Mouse (Mus musculus) subcutaneous adipose tissue, adult 2 months (tissue): ENCODE results near the gene Mapk9. TPM values are rescaled to one million over a fixed set of nuclear protein-coding genes. Genes with fewer than 3 reads are reported as not detected.

ENCODE experiments used
- polyA plus RNA-seq: library from polyadenylated mRNA; depleted of rRNA; stranded (reverse); fragments of >200 nt; gene quantifications from 2 replicates; pipeline ENCODE4 v1.2.3, GENCODE M21; 2012; ENCODE audit warnings: low replicate concordance; rRNA removed

The Mapk9 gene
- polyA plus RNA-seq = 21.8 and 27.5 TPM in 2 replicates

DNA sequence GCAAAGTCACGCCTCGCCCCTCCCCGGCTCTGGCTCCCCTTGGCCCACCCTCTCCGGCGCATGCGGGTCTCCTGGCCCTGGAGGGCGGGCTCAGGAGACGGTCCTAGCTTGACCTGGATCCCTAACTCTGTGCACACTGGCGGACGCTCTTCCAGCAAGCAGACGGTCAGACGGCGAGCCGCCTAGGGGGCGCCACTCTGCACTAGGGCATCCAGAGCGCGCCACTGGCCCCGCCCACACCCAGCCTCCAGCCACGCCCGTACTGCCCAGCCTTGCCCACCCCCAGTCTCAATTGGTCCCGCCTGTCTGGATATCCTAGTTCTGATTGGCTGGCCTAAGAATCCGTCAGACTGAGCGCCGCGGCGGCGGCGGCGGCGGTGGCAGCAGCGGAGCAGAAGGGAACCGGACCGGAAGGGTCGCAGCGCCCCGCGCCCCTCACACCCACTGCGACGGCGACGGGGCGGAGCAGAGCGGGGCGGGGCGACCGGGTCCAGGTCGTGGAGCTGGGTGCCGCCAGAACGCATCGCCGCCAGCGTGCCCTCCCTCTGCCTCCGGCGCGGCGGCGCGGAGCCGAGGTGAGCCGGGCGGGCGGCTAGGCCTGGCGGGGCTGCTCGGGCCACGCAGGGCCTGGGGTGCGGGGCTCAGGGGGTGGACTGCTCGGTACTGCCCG lies at the start of gene Mapk9:
Mapk9 (plus strand) TSS at position 351 of the 670 bp plus-strand sequence.

DNA sequence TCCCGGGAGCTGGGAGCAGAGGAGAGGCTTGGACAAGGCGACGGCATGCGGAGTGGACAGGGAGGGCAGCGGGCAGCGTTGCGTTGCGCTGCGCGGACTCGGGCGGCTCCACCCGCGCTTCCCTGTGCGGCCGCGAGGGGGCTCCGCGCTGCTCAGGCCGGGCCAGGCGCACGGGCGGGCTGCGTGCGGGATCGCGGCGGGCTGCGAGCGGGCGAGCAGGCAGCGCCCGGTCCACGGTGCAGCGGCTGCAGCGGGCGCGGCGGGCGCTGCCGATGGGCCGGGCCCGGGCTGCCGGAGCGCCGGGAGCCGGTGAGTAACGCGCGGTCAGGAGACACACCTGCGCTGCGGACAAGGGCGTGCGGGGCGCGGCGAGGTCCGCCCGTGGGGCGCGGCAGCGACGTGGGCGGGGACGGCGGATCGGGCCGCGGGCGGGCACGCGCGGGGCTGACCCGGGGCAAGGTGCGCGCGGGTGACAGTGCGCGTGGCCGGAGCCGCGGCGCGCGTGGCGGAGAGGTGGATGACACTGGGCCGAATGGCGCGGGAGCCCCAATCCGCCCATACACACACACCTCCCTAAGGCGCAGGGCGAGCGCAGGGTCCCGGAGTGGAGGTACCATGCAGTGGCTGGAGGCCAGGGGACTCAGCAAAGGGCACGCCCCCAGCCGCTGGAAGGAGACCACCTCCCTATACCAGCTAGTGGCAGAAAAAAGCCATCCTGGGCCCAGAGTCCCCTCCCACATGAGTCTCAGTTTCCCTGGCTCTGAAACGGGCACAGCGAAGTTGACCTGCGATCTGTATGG lies 55.3 kb downstream of the Mapk9 start, which contains the start of gene Rasgef1c:
Rasgef1c (plus strand) TSS at position 177 of the 800 bp plus-strand sequence.

Other genes with a start within 250 kb of the Mapk9 start
- 10.8 and 19.1 TPM in 2 replicates for gene Flt4, start 237.5 kb upstream of the Mapk9 start, polyA plus RNA-seq
- 1.1 and 2.2 TPM in 2 replicates for gene Scgb3a1, start 183.1 kb upstream of the Mapk9 start, polyA plus RNA-seq
- 8.4 and 17.1 TPM in 2 replicates for gene Cnot6, start 134.0 kb upstream of the Mapk9 start, polyA plus RNA-seq
- gene Gfpt2, start 52.6 kb upstream of the Mapk9 start, polyA plus RNA-seq = 19.5 and 35.7 TPM in 2 replicates
- gene Rasgef1c, start 55.1 kb downstream of the Mapk9 start, polyA plus RNA-seq = 0.21 and 0.40 TPM in 2 replicates
- gene Rnf130, start 178.6 kb downstream of the Mapk9 start, polyA plus RNA-seq = 46.4 and 70.9 TPM in 2 replicates